Mouse (Mus musculus) kidney, embryonic 14.5 days (tissue): ENCODE data around the gene Tbx3. TPM values are rescaled to one million over a fixed set of nuclear protein-coding genes. Genes with fewer than 3 reads are reported as not detected.

Source experiments
- ATAC-seq: fragments of 200-750 bp; cut with Nextera tagmentation; 2 replicates; pipeline ENCODE4 v1.8.0; 2017; ENCODE audit warnings: moderate number of reproducible peaks, mild to moderate bottlenecking, moderate TSS enrichment, moderate library complexity; ENCODE audit not compliant: low FRiP score, low TSS enrichment
- H3K27ac ChIP-seq: fragments of 300-500 bp; sonication (generic); 2 replicates; pipeline ENCODE4 v1.5.1; 2014; ENCODE audit warnings: low read depth, mild to moderate bottlenecking, low read length, moderate library complexity, mixed read lengths
- H3K27me3 ChIP-seq: fragments of 300-500 bp; sonication (generic); 2 replicates; pipeline ENCODE4 v1.6.1; 2014; ENCODE audit warnings: mild to moderate bottlenecking, low read length; ENCODE audit not compliant: control insufficient read depth, insufficient read depth
- H3K36me3 ChIP-seq: fragments of 300-500 bp; sonication (generic); 2 replicates; pipeline ENCODE4 v1.6.1; 2014; ENCODE audit warnings: low read length, mixed read lengths; ENCODE audit not compliant: control insufficient read depth, insufficient read depth
- H3K4me1 ChIP-seq: fragments of 300-500 bp; sonication (generic); 2 replicates; pipeline ENCODE4 v1.6.1; 2014; ENCODE audit warnings: low read length, mixed read lengths; ENCODE audit not compliant: control insufficient read depth, insufficient read depth
- H3K4me2 ChIP-seq: fragments of 300-500 bp; sonication (generic); replicated peaks from 2 replicates; pipeline ENCODE4 v1.6.1; 2014; ENCODE audit warnings: low read depth, mild to moderate bottlenecking, low read length
- H3K4me3 ChIP-seq: fragments of 300-500 bp; sonication (generic); 2 replicates; pipeline ENCODE4 v1.5.1; 2014; ENCODE audit warnings: mild to moderate bottlenecking, low read length
- H3K9ac ChIP-seq: fragments of 300-500 bp; sonication (generic); 2 replicates; pipeline ENCODE4 v1.6.1; 2014; ENCODE audit warnings: low read depth, mild to moderate bottlenecking, low read length, moderate library complexity
- H3K9me3 ChIP-seq: fragments of 300-500 bp; sonication (generic); 2 replicates; pipeline ENCODE4 v1.6.1; 2016; ENCODE audit warnings: low read length; ENCODE audit not compliant: control insufficient read depth
- WGBS: fragments of 180-500 bp; shearing (Covaris S2); extraction: QIAGEN DNeasy Blood & Tissue Kit; methylation state at CpG from one replicate; pipeline ENCODE4 v1.1.7; 2014; 5-methylcytosine and 5-hydroxymethylcytosine counted together
- polyA plus RNA-seq: library from polyadenylated mRNA; unstranded; fragments of >200 nt; fragmentation: Nextera tagmentation; extraction: Ambion mirVana; gene quantifications from 2 replicates; pipeline ENCODE4 v1.2.1, GENCODE M21; 2014

Tbx3 gene
- polyA plus RNA-seq, 1 experiment from 2014 or later: 53.3 TPM

- Histone ChIP-seq H3K9ac (no peak overlapping the region), H3K9me3 (no peaks in the 10 kb centered on the region), H3K4me2 (no peak overlapping the region), H3K27ac (no peak overlapping the region), H3K36me3 (no peaks in the 10 kb centered on the region), H3K4me1 (peaks cover 13% of the 10 kb centered on the region; the same call in 1 of the 2 replicates), H3K4me3 (no peak overlapping the region), H3K27me3 (no peaks in the 10 kb centered on the region)
- WGBS: 67% methylated on average over 2 of the region's 2 CpGs
- ATAC-seq: no peak
These were observed 35.6 kb upstream of the Tbx3 start for GRCm38 (mm10) chr5:119634861-119635260.

- Histone ChIP-seq H3K9ac (no peak overlapping the region), H3K27me3 (peaks cover 6% of the 10 kb centered on the region), H3K4me3 (no peak overlapping the region), H3K4me2 (no peak overlapping the region), H3K9me3 (no peaks in the 10 kb centered on the region), H3K4me1 (peaks cover 18% of the 10 kb centered on the region; the same call in 1 of the 2 replicates), H3K36me3 (no peaks in the 10 kb centered on the region), H3K27ac (no peak overlapping the region)
- WGBS: 47% methylated on average over 12 of the region's 12 CpGs
- ATAC-seq: peak; percentile 37; the same call in 1 of the 2 replicates
These were observed 32.2 kb upstream of the Tbx3 start for GRCm38 (mm10) chr5:119638300-119638699.

- H3K4me1 ChIP-seq: peaks cover 21% of the 10 kb centered on the region; the same call in 1 of the 2 replicates
- H3K4me2 ChIP-seq: no peak overlapping the region
- no peak overlapping the region for H3K9ac ChIP-seq
- H3K9me3 ChIP-seq: no peaks in the 10 kb centered on the region
- H3K36me3 ChIP-seq: no peaks in the 10 kb centered on the region
- ATAC-seq: no peak
- H3K27me3 ChIP-seq: peaks cover 7% of the 10 kb centered on the region
- H3K4me3 ChIP-seq: no peak overlapping the region
- no peak overlapping the region for H3K27ac ChIP-seq
- 77% methylated on average over 9 of the region's 9 CpGs for WGBS
These were observed 29.4 kb upstream of the Tbx3 start for GRCm38 (mm10) chr5:119641094-119641493.

DNA sequence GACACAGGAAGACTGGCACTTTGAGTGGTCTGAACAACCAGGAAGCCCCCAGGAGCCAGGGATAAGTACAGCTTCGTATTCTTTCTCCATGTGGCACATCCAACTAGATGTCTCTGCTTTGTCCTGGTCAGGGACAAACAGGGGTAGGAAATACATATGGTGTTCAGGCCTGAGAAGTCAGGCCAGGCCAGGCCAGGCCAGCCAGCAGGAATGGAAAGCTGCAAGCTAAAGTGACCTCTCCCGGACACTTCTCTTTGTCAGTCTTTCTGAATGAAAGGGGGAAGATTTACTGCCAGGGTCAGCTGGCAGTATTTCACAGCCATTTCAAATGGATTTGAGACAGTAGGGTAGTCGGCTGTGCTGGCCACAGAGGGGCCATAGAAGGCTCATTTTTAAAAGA is 28.8 kb upstream of the Tbx3 start:
- no peaks in the 10 kb centered on the region for H3K36me3 ChIP-seq
- H3K4me3 ChIP-seq: no peak overlapping the region
- no peak overlapping the region for H3K9ac ChIP-seq
- H3K4me1 ChIP-seq: peaks cover 19% of the 10 kb centered on the region; the same call in 1 of the 2 replicates
- no peak overlapping the region for H3K4me2 ChIP-seq
- WGBS: 20% methylated on average over 3 of the region's 3 CpGs
- no peak for ATAC-seq
- peak overlapping the region; percentile 17; the same call in 1 of the 2 replicates for H3K27ac ChIP-seq
- peaks cover 7% of the 10 kb centered on the region for H3K27me3 ChIP-seq
- no peaks in the 10 kb centered on the region for H3K9me3 ChIP-seq

DNA sequence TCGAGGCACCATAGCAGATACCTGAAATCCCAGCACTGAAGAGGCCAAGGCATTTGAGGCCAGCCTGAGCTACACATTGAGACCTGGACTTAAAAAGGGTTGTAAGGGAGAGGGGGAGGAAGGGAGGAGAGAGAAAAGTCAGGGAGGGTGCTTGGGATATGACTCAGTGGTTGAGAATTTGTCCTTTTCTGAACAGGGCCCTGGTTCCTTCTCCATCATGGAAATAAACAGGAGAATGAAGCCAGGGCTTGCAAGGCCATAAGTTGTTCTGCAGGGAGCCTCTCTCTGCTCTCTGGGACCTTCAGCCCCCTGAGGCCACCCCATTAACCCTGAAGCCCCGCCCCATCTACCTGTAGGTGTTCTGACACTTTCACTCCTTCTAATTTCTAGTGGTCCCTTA is 23.5 kb upstream of the Tbx3 start:
- 59% methylated on average over 2 of the region's 2 CpGs for WGBS
- no peak for ATAC-seq
- peaks cover 15% of the 10 kb centered on the region for H3K27me3 ChIP-seq

DNA sequence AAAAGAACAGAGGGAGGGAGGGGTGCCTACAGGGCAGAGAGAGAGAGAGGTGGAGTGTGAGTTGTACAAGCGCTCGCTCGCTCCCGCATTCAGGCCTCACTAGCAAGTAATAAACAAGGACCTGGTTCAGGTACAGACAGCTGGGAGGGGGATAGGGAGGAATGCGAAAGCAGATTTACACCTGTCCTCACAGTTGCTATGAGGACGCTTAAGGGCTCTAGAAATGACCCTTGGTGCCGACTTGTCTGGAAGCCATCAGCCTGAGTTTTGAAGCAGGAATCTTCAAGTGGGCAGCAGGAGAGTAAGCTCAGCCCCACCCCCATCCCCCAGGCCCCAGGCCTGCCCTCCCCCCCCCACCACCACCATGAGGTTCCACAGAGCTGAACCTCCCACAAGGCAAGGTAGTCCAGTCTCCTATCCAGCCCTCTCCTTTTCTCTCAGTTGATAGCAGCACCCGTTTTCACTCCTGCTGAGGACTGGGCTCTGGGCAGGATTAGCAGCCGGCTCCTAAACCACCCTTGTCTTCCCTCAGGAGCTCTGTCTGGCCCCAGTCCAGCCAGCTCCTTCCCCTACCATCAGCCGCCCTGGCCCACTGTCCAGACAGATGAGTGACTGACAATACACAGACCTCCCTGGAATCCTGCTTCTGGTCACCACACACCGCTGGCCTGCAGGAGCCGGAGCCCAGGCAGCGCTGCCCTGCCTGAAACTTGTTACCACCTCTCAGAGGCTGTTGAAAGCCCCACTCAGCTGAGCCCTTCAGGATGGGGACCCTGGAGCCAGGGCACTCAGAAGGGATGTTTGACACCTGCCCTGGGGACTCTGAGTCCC is 19.1 kb upstream of the Tbx3 start:
- Histone ChIP-seq H3K4me2 (no peak overlapping the region), H3K27me3 (peaks cover 27% of the 10 kb centered on the region), H3K9me3 (no peaks in the 10 kb centered on the region), H3K27ac (no peak overlapping the region), H3K9ac (no peak overlapping the region), H3K4me1 (no peaks in the 10 kb centered on the region), H3K36me3 (no peaks in the 10 kb centered on the region), H3K4me3 (no peak overlapping the region)
- WGBS: 25% methylated on average over 13 of the region's 13 CpGs
- ATAC-seq: no peak

More for the DNA sequence above, 23.5 kb upstream of the Tbx3 start:
- Histone ChIP-seq H3K36me3 (no peaks in the 10 kb centered on the region), H3K4me2 (no peak overlapping the region), H3K27ac (no peak overlapping the region), H3K4me1 (peaks cover 6% of the 10 kb centered on the region; the same call in 1 of the 2 replicates), H3K9me3 (no peaks in the 10 kb centered on the region), H3K4me3 (no peak overlapping the region), H3K9ac (no peak overlapping the region)

GRCm38 (mm10) chr5:119656354-119656753 is 14.1 kb upstream of the Tbx3 start:
- Histone ChIP-seq H3K4me2 (no peak overlapping the region), H3K27me3 (peaks cover 72% of the 10 kb centered on the region), H3K4me3 (no peak overlapping the region; the same call in 1 of the 2 replicates), H3K4me1 (no peaks in the 10 kb centered on the region), H3K27ac (no peak overlapping the region), H3K36me3 (no peaks in the 10 kb centered on the region), H3K9ac (no peak overlapping the region), H3K9me3 (no peaks in the 10 kb centered on the region)
- ATAC-seq: no peak
- WGBS: 12% methylated on average over 7 of the region's 7 CpGs

- WGBS: 2% methylated on average over 20 of the region's 21 CpGs
- H3K27me3 ChIP-seq: peaks cover 73% of the 10 kb centered on the region
- H3K9me3 ChIP-seq: no peaks in the 10 kb centered on the region
- no peak overlapping the region for H3K4me2 ChIP-seq
- H3K36me3 ChIP-seq: no peaks in the 10 kb centered on the region
- no peak overlapping the region; the same call in 1 of the 2 replicates for H3K4me3 ChIP-seq
- ATAC-seq: no peak
- H3K4me1 ChIP-seq: no peaks in the 10 kb centered on the region
- peak overlapping the region; percentile 28; the same call in 1 of the 2 replicates for H3K9ac ChIP-seq
- no peak overlapping the region for H3K27ac ChIP-seq
These were observed 13.6 kb upstream of the Tbx3 start for GRCm38 (mm10) chr5:119656856-119657255.

GRCm38 (mm10) chr5:119657362-119657761 is 13.1 kb upstream of the Tbx3 start:
- no peaks in the 10 kb centered on the region for H3K9me3 ChIP-seq
- H3K9ac ChIP-seq: no peak overlapping the region
- no peaks in the 10 kb centered on the region for H3K36me3 ChIP-seq
- ATAC-seq: no peak
- no peak overlapping the region for H3K4me2 ChIP-seq
- 9% methylated on average over 6 of the region's 6 CpGs for WGBS
- H3K4me3 ChIP-seq: no peak overlapping the region
- H3K4me1 ChIP-seq: no peaks in the 10 kb centered on the region
- no peak overlapping the region for H3K27ac ChIP-seq
- peaks cover 75% of the 10 kb centered on the region for H3K27me3 ChIP-seq
